Mouse (Mus musculus) forebrain, embryonic 14.5 days (tissue): ENCODE results near the gene Tmcc3. TPM values are rescaled to one million over a fixed set of nuclear protein-coding genes. Genes with fewer than 3 reads are reported as not detected.

Source experiments
- ATAC-seq: fragments of 200-750 bp; cut with Nextera tagmentation; 2 replicates; pipeline ENCODE4 v1.8.0; 2017; ENCODE audit warnings: mild to moderate bottlenecking, moderate library complexity
- DNase-seq: peaks from one replicate; pipeline ENCODE4 v3.0.0-alpha.2; 2015; ENCODE audit warnings: low spot score
- H3K27ac ChIP-seq: fragments of 300-500 bp; sonication (generic); 2 replicates; pipeline ENCODE4 v1.5.1; 2014; ENCODE audit warnings: low read depth, mild to moderate bottlenecking, control low read depth, low read length, moderate library complexity
- H3K27me3 ChIP-seq: fragments of 300-500 bp; sonication (generic); replicated peaks from 2 replicates; pipeline ENCODE4 v1.6.1; 2014; ENCODE audit warnings: low read length, control low read depth, mixed read lengths; ENCODE audit not compliant: control insufficient read depth, insufficient read depth
- H3K36me3 ChIP-seq: fragments of 300-500 bp; sonication (generic); 2 replicates; pipeline ENCODE4 v1.6.1; 2014; ENCODE audit warnings: low read length, control low read depth; ENCODE audit not compliant: control insufficient read depth, insufficient read depth
- H3K4me1 ChIP-seq: fragments of 300-500 bp; sonication (generic); 2 replicates; pipeline ENCODE4 v1.6.1; 2014; ENCODE audit warnings: antibody characterized with exemption, low read length, control low read depth; ENCODE audit not compliant: control insufficient read depth, insufficient read depth
- H3K4me2 ChIP-seq: fragments of 300-500 bp; sonication (generic); 2 replicates; pipeline ENCODE4 v1.6.1; 2014; ENCODE audit warnings: mild to moderate bottlenecking, control low read depth, low read length
- H3K4me3 ChIP-seq: fragments of 300-500 bp; sonication (generic); 2 replicates; pipeline ENCODE4 v1.5.1; 2014; ENCODE audit warnings: low read depth, low read length, control low read depth
- H3K9ac ChIP-seq: fragments of 300-500 bp; sonication (generic); 2 replicates; pipeline ENCODE4 v1.6.1; 2014; ENCODE audit warnings: mild to moderate bottlenecking, low read length, control low read depth, moderate library complexity
- H3K9me3 ChIP-seq: fragments of 300-500 bp; sonication (generic); replicated peaks from 2 replicates; pipeline ENCODE4 v1.6.1; 2016; ENCODE audit warnings: low read length, control low read depth, mixed read lengths; ENCODE audit not compliant: control insufficient read depth
- WGBS: fragments of 180-500 bp; shearing (Covaris S2); extraction: QIAGEN DNeasy Blood & Tissue Kit; methylation state at CpG from one replicate; pipeline ENCODE4 v1.1.7; 2014; 5-methylcytosine and 5-hydroxymethylcytosine counted together
- polyA plus RNA-seq: library from polyadenylated mRNA; unstranded; fragments of >200 nt; fragmentation: Nextera tagmentation; extraction: Ambion mirVana; gene quantifications from 2 replicates; pipeline ENCODE4 v1.2.1, GENCODE M21; 2014

Tmcc3 gene
- polyA plus RNA-seq, 1 experiment from 2014 or later: 5.5 TPM

GRCm38 (mm10) chr10:94432933-94433332 lies 121.2 kb downstream of the Tmcc3 start:
- 65% methylated on average over 5 of the region's 5 CpGs for WGBS
- no peaks in the 10 kb centered on the region for H3K27me3 ChIP-seq

GRCm38 (mm10) chr10:94433901-94434300 lies 122.2 kb downstream of the Tmcc3 start:
- Histone ChIP-seq H3K4me1 (no peaks in the 10 kb centered on the region), H3K9me3 (no peaks in the 10 kb centered on the region), H3K9ac (no peak overlapping the region), H3K4me2 (no peak overlapping the region), H3K27me3 (no peaks in the 10 kb centered on the region), H3K27ac (no peak overlapping the region), H3K4me3 (no peak overlapping the region), H3K36me3 (no peaks in the 10 kb centered on the region)
- ATAC-seq (no peak), DNase-seq (no peak)
- WGBS: 29% methylated on average over 7 of the region's 7 CpGs

More at GRCm38 (mm10) chr10:94432933-94433332, 121.2 kb downstream of the Tmcc3 start:
- ATAC-seq (no peak), DNase-seq (no peak)
- Histone ChIP-seq H3K4me2 (no peak overlapping the region), H3K4me3 (no peak overlapping the region), H3K9ac (no peak overlapping the region), H3K4me1 (no peaks in the 10 kb centered on the region), H3K27ac (no peak overlapping the region), H3K9me3 (no peaks in the 10 kb centered on the region), H3K36me3 (no peaks in the 10 kb centered on the region)

- Histone ChIP-seq H3K9me3 (no peaks in the 10 kb centered on the region), H3K27ac (no peak overlapping the region), H3K4me1 (peaks cover 3% of the 10 kb centered on the region; the same call in 1 of the 2 replicates), H3K4me3 (no peak overlapping the region), H3K4me2 (no peak overlapping the region), H3K9ac (no peak overlapping the region), H3K36me3 (no peaks in the 10 kb centered on the region), H3K27me3 (no peaks in the 10 kb centered on the region; the same call in 1 of the 2 replicates)
- peak; percentile 86 for DNase-seq
- peak; percentile 50; the same call in 1 of the 2 replicates for ATAC-seq
- WGBS: 23% methylated on average over 7 of the region's 7 CpGs
These were observed 131.0 kb downstream of the Tmcc3 start for GRCm38 (mm10) chr10:94442725-94443124.

GRCm38 (mm10) chr10:94443453-94443852 lies 131.7 kb downstream of the Tmcc3 start:
- Histone ChIP-seq H3K27me3 (no peaks in the 10 kb centered on the region; the same call in 1 of the 2 replicates), H3K9me3 (no peaks in the 10 kb centered on the region), H3K4me1 (peaks cover 3% of the 10 kb centered on the region; the same call in 1 of the 2 replicates), H3K9ac (no peak overlapping the region), H3K27ac (no peak overlapping the region), H3K4me2 (no peak overlapping the region), H3K36me3 (no peaks in the 10 kb centered on the region), H3K4me3 (no peak overlapping the region)
- no peak for ATAC-seq
- DNase-seq: no peak
- WGBS: 84% methylated on average over 4 of the region's 4 CpGs

DNA sequence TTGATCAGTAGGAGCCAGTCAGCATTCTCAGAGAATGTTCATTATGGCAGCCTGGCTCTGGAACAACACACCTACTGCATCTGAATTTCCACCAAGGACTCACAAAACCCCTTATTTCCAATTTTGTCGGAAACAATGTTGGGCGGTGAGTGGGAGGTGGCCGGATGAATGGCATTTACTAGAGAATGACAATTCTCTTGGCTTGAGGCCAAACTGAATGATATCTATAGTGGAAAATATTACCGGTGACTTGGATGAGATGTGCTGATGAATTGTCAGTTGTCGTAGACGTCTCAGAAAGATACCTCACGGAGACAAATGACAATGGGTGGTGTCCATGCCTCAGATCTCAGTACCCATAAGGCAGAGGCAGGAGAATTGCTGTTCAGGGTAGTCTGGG lies 133.4 kb downstream of the Tmcc3 start:
- 90% methylated on average over 7 of the region's 7 CpGs for WGBS

GRCm38 (mm10) chr10:94446379-94447008 lies 134.7 kb downstream of the Tmcc3 start:
- WGBS: 84% methylated on average over 7 of the region's 7 CpGs
- no peak overlapping the region for H3K27ac ChIP-seq
- H3K4me3 ChIP-seq: no peak overlapping the region
- H3K9ac ChIP-seq: no peak overlapping the region
- no peaks in the 10 kb centered on the region for H3K9me3 ChIP-seq
- no peaks in the 10 kb centered on the region; the same call in 1 of the 2 replicates for H3K27me3 ChIP-seq
- H3K36me3 ChIP-seq: no peaks in the 10 kb centered on the region
- peaks cover 3% of the 10 kb centered on the region; the same call in 1 of the 2 replicates for H3K4me1 ChIP-seq
- ATAC-seq: no peak
- no peak for DNase-seq
- H3K4me2 ChIP-seq: no peak overlapping the region

More for the DNA sequence above, 133.4 kb downstream of the Tmcc3 start:
- ATAC-seq: no peak
- Histone ChIP-seq H3K36me3 (no peaks in the 10 kb centered on the region), H3K9me3 (no peaks in the 10 kb centered on the region), H3K9ac (no peak overlapping the region), H3K4me1 (peaks cover 3% of the 10 kb centered on the region; the same call in 1 of the 2 replicates), H3K4me2 (no peak overlapping the region), H3K27me3 (no peaks in the 10 kb centered on the region; the same call in 1 of the 2 replicates), H3K4me3 (no peak overlapping the region), H3K27ac (no peak overlapping the region)
- no peak for DNase-seq

DNA sequence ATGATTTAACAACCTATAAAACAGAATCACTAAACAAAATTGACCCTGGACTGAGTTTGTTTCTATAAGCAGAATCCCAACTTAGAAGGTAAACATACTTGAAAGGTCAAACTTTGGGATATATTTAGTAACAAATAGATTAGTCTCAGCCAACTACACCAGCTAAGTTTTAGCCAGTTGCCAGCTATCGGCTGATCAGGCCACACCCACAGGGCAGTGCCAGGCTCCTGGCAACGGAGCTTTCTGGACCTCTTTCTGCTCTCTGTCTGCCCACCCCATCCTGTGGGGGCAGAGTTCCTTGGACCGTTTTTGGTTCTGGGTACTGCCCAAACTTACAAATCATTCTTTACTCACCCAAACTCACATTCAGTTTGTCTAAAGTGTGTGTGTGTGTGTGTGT lies 137.9 kb downstream of the Tmcc3 start:
- WGBS: 59% methylated on average over 3 of the region's 3 CpGs

DNA sequence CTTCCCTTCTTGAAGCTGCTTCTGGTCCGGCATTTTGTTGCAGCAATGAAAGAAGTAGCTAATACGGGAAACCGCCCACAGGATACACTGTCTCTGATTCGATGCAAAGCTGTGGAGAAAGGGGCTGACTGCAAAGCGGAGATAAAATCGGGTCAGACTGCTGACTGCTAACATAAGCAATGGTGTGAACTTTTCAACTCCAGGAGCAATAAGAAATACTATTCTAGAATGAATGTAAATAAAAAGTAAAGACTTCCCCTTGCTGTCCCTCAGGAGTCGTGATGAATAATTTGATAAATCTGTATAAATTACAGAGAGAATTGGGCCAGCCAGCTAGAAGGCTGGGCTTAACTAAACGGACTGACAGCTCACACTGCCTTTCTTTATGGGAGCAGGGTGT lies 139.0 kb downstream of the Tmcc3 start:
- no peak overlapping the region for H3K4me2 ChIP-seq
- H3K4me1 ChIP-seq: no peaks in the 10 kb centered on the region
- H3K4me3 ChIP-seq: no peak overlapping the region
- no peak for DNase-seq
- WGBS: 52% methylated on average over 8 of the region's 8 CpGs
- H3K36me3 ChIP-seq: no peaks in the 10 kb centered on the region
- H3K9me3 ChIP-seq: no peaks in the 10 kb centered on the region
- H3K9ac ChIP-seq: no peak overlapping the region
- H3K27me3 ChIP-seq: no peaks in the 10 kb centered on the region; the same call in 1 of the 2 replicates
- no peak overlapping the region for H3K27ac ChIP-seq
- no peak for ATAC-seq

More for the DNA sequence above, 137.9 kb downstream of the Tmcc3 start:
- ATAC-seq (no peak), DNase-seq (no peak)
- no peak overlapping the region for H3K27ac ChIP-seq
- no peak overlapping the region for H3K4me3 ChIP-seq
- no peak overlapping the region for H3K9ac ChIP-seq
- H3K27me3 ChIP-seq: no peaks in the 10 kb centered on the region; the same call in 1 of the 2 replicates
- H3K4me1 ChIP-seq: no peaks in the 10 kb centered on the region
- H3K36me3 ChIP-seq: no peaks in the 10 kb centered on the region
- H3K9me3 ChIP-seq: no peaks in the 10 kb centered on the region
- H3K4me2 ChIP-seq: no peak overlapping the region

- WGBS: 89% methylated on average over 1 of the region's 1 CpGs
- Histone ChIP-seq H3K27me3 (no peaks in the 10 kb centered on the region), H3K4me3 (no peak overlapping the region), H3K9ac (no peak overlapping the region), H3K27ac (no peak overlapping the region), H3K4me2 (no peak overlapping the region), H3K4me1 (no peaks in the 10 kb centered on the region), H3K36me3 (no peaks in the 10 kb centered on the region), H3K9me3 (no peaks in the 10 kb centered on the region)
- ATAC-seq (no peak), DNase-seq (no peak)
These were observed 145.7 kb downstream of the Tmcc3 start for GRCm38 (mm10) chr10:94457454-94457853.
